Mouse (Mus musculus): ENCODE measurements around the gene Cd22.

DNA sequence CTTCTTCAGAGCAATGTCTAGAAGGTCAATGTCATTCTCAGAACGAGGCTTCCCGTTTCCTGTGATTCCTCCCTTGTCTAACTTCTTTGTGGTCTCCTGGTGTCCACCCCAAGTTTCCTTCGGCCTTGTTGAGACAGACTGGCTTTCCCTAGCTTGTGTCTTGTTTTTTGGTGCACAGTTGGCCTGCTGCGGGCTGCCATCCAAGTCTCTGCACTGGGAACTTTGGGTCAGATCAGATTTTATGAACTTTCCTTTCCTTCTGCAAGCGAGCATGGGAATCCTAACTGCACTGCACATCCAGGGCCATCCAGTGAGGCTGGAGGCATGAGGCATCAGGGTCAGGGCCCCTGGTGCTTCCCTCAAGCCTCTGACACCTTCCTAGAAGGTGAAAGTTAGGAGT lies 58.6 kb downstream of the Cd22 start:
- TF ChIP-seq CTCF (IDR thresholded peaks at IDR 0.05; ENCODE audit: low read depth, low read length), result no peak
- TF ChIP-seq POLR2A (IDR thresholded peaks at IDR 0.05; ENCODE audit: insufficient read depth, low read length), result no peak
- TF ChIP-seq EP300 (IDR thresholded peaks at IDR 0.05; ENCODE audit: insufficient read depth, low read depth, low read length), result no peak

Data from ES-Bruce4 (cell line).